Mouse (Mus musculus): ENCODE data around the gene Camk2d.

Camk2d gene

DNA sequence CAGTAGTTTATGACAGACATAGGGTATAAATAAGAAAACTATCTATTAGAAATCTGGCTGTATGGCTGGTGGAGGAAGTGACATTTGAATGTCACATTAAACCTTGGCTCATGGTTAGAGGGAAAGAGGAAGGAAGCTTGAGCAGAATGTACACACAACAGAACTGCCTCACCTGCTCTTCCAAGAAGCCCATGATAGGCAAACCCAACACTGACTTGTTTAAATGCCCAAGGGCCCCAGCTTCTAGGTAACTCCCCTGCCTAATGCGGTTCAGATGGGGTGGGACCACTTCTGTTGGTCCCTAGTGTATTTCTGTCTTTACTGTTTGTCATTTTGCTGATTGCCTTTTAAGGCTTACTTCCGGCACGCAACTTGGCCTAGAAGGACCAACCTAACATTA lies 226.3 kb downstream of the Camk2d start:
- no peak for DNase-seq (ENCODE audit: low spot score)

GRCm38 (mm10) chr3:126824930-126825329 lies 228.8 kb downstream of the Camk2d start:
- DNase-seq (ENCODE audit: low spot score) = no peak

DNA sequence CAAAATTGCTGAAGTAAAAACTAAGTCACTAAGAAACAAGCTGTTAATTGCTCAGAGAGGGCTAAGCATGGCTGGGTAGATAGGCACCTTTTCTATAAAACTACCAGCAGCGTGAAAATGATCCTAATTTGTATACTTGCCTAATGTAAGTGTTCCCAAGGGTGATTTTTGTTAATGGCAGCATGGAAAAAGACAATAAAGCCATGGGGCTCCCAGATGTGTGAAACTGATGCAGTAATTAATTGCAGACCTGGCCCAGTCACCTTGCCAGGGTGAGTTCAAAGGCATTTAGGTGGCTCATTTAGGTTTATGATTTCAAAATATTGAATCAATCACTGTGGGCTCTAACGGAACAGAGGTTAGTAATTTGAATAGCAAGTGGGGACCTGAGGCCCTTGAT lies 230.1 kb downstream of the Camk2d start:
- DNase-seq (ENCODE audit: low spot score) = no peak

DNA sequence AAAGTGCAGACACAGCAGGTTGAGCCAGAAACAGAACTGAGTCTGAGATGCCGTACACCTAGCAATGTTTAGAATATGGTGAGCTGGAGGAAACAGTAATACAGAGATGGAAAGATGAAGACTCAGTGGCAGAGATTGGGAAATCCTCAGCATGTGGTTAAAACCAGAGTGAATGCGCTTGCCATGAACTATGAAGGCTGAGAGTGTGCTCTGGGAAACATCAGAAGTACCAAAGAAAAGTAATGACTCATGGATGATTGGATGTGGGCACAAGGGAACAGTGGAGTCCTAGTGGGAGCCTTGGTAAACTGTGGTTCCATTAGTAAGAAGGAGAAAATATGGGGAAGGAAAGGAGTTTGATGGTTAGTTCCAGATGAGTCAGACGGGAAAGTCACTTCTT lies 231.8 kb downstream of the Camk2d start:
- DNase-seq (ENCODE audit: low spot score) = no peak

- DNase-seq (ENCODE audit: low spot score) = peak; percentile 14
These were observed 233.7 kb downstream of the Camk2d start for GRCm38 (mm10) chr3:126829817-126830216.

DNA sequence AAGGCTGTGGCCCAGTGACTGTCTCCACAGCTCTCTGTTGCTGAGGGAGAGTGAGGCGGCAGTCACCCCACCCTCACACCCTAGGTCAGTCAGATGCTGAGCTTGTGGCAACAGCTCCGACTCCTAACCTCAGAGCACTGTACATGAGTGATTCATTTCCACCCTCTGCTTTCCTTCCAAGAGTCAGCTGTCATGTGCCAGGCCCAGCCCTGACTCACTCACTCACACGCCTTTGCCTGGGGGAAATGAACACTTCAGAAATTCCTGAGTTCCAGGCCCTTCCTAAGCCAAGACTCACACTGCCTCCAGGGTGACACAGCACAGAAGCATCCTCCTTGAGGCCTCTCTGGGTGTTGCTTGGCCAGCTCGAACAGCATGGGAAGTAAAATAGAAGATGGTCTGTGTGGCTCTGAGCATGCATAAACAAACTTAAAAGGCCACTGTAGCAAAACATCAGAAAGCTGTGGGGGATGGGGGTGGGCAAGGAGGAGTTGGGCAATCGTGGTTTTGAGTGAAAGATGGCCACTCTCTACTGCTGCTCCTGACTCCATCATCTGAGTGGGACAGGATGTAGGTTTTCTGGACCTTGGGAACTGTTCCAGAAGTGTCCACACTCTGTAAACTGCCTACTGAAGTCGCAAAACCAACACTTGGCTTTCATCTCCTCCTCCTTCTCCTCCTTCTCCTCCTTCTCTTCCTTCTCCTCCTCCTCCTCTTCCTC lies 235.5 kb downstream of the Camk2d start:
- DNase-seq (ENCODE audit: low spot score) = peak; percentile 83

- no peak for DNase-seq (ENCODE audit: low spot score)
These were observed 238.6 kb downstream of the Camk2d start for GRCm38 (mm10) chr3:126834641-126835167.

- DNase-seq (ENCODE audit: low spot score) = no peak
These were observed 246.7 kb downstream of the Camk2d start for GRCm38 (mm10) chr3:126842780-126843179.

- no peak for DNase-seq (ENCODE audit: low spot score)
These were observed 248.7 kb downstream of the Camk2d start for GRCm38 (mm10) chr3:126844809-126845208.

- no peak for DNase-seq (ENCODE audit: low spot score)
These were observed 252.0 kb downstream of the Camk2d start for GRCm38 (mm10) chr3:126848081-126848480.

GRCm38 (mm10) chr3:126860442-126860841 lies 264.3 kb downstream of the Camk2d start:
- no peak for DNase-seq (ENCODE audit: low spot score)

DNA sequence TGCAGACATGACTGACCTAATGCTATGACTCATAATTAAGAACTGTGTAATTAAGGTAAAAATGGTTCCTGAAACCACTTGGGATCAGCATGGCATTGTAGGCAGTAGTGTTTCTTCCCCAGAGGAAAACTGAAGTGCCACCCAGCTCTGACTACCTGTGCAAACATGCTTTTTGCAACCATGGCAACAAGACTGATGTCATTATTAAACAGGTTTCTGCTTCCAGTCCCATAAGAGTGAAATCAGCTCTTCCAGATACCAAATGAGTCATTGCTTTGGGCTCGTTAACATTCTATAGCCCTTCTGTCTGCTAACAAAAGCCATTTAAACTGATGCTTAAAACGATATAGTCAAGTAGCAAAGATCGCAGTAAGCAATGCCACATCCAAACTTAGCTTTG lies 273.5 kb downstream of the Camk2d start:
- DNase-seq (ENCODE audit: low spot score) = peak; percentile 74

GRCm38 (mm10) chr3:126870688-126871087 lies 274.6 kb downstream of the Camk2d start:
- no peak for DNase-seq (ENCODE audit: low spot score)

GRCm38 (mm10) chr3:126878233-126878632 lies 282.1 kb downstream of the Camk2d start:
- no peak for DNase-seq (ENCODE audit: low spot score)

GRCm38 (mm10) chr3:126886090-126886489 lies 290.0 kb downstream of the Camk2d start:
- no peak for DNase-seq (ENCODE audit: low spot score)

GRCm38 (mm10) chr3:126886644-126887043 lies 290.5 kb downstream of the Camk2d start:
- DNase-seq (ENCODE audit: low spot score) = no peak

All from MN1 (cell line).